Mouse (Mus musculus) intestine, embryonic 16.5 days (tissue): ENCODE results near the gene Ehd3. TPM values are rescaled to one million over a fixed set of nuclear protein-coding genes. Genes with fewer than 3 reads are reported as not detected.

ENCODE experiments used
- ATAC-seq: fragments of 200-750 bp; cut with Nextera tagmentation; 2 replicates; pipeline ENCODE4 v1.8.0; 2017; ENCODE audit warnings: moderate TSS enrichment, moderate library complexity
- H3K27ac ChIP-seq: fragments of 300-500 bp; sonication (generic); 2 replicates; pipeline ENCODE4 v1.5.1; 2014; ENCODE audit warnings: mild to moderate bottlenecking, low read length
- H3K27me3 ChIP-seq: fragments of 300-500 bp; sonication (generic); replicated peaks from 2 replicates; pipeline ENCODE4 v1.6.1; 2014; ENCODE audit warnings: low read length, control low read depth, mixed read lengths; ENCODE audit not compliant: control insufficient read depth, insufficient read depth
- H3K36me3 ChIP-seq: fragments of 300-500 bp; sonication (generic); 2 replicates; pipeline ENCODE4 v1.6.1; 2014; ENCODE audit warnings: low read length, control low read depth; ENCODE audit not compliant: control insufficient read depth, insufficient read depth
- H3K4me1 ChIP-seq: fragments of 300-500 bp; sonication (generic); 2 replicates; pipeline ENCODE4 v1.6.1; 2014; ENCODE audit warnings: low read length, control low read depth, mixed read lengths; ENCODE audit not compliant: control insufficient read depth, insufficient read depth
- H3K4me2 ChIP-seq: fragments of 300-500 bp; sonication (generic); 2 replicates; pipeline ENCODE4 v1.6.1; 2014; ENCODE audit warnings: low read depth, low read length, control low read depth
- H3K4me3 ChIP-seq: fragments of 300-500 bp; sonication (generic); 2 replicates; pipeline ENCODE4 v1.5.1; 2014; ENCODE audit warnings: mild to moderate bottlenecking, low read length
- H3K9ac ChIP-seq: fragments of 300-500 bp; sonication (generic); 2 replicates; pipeline ENCODE4 v1.6.1; 2014; ENCODE audit warnings: low read depth, low read length
- H3K9me3 ChIP-seq: fragments of 300-500 bp; sonication (generic); 2 replicates; pipeline ENCODE4 v1.6.1; 2016; ENCODE audit warnings: low read length, control low read depth; ENCODE audit not compliant: control insufficient read depth
- WGBS: fragments of 180-500 bp; shearing (Covaris S2); extraction: QIAGEN DNeasy Blood & Tissue Kit; methylation state at CpG from one replicate; pipeline ENCODE4 v1.1.7; 2014; 5-methylcytosine and 5-hydroxymethylcytosine counted together
- polyA plus RNA-seq: library from polyadenylated mRNA; unstranded; fragments of >200 nt; fragmentation: Nextera tagmentation; extraction: Ambion mirVana; gene quantifications from 2 replicates; pipeline ENCODE4 v1.2.1, GENCODE M21; 2015

Ehd3 gene
- polyA plus RNA-seq, 1 experiment from 2014 or later = 6.6 TPM

DNA sequence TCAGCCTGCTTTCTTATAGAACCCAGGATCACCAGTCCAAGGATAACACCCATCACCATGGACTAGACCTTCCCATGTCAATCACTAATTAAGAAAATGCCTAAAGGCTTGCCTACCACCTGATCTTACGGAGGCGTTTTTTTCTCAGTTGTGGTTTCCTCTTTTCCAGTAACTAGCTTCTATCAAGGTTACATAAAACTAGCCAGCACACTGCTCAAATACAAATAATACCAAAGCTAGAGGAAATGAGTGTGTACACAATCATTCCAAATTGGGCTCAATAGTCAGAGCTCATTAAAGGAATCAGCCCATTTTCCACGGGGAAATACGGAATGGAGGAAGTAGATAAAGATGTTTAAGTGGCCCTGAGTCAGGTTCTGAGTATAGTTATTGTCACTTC is 71.3 kb downstream of the Ehd3 start:
- Histone ChIP-seq H3K27me3 (no peaks in the 10 kb centered on the region), H3K4me3 (no peak overlapping the region), H3K4me1 (no peaks in the 10 kb centered on the region), H3K9me3 (no peaks in the 10 kb centered on the region), H3K4me2 (no peak overlapping the region), H3K9ac (no peak overlapping the region), H3K36me3 (no peaks in the 10 kb centered on the region), H3K27ac (no peak overlapping the region)
- no peak for ATAC-seq
- WGBS = 82% methylated on average over 4 of the region's 4 CpGs

DNA sequence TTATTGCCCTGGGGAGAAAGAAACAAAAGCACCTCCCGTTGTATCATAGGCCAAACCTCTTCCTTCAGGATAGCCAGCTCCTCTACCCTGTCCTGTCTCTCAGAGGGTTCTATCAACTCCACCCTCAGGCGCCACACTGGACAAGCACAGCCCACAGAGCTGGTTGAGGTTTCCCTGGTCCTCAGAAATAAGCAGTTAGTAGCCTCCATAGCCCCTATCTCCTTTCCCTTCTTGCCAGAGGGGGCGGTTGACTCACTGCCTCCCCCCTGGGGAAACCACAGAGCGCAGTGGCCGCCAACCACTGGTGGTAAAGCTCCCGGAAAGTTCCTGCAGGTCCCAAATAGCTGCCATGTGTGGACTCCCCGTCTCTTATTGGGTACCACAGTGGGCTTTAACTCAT is 71.7 kb downstream of the Ehd3 start:
- Histone ChIP-seq H3K36me3 (no peaks in the 10 kb centered on the region), H3K9ac (no peak overlapping the region), H3K27me3 (no peaks in the 10 kb centered on the region), H3K4me2 (no peak overlapping the region), H3K4me3 (no peak overlapping the region), H3K27ac (no peak overlapping the region), H3K4me1 (no peaks in the 10 kb centered on the region), H3K9me3 (no peaks in the 10 kb centered on the region)
- 83% methylated on average over 7 of the region's 7 CpGs for WGBS
- no peak for ATAC-seq

DNA sequence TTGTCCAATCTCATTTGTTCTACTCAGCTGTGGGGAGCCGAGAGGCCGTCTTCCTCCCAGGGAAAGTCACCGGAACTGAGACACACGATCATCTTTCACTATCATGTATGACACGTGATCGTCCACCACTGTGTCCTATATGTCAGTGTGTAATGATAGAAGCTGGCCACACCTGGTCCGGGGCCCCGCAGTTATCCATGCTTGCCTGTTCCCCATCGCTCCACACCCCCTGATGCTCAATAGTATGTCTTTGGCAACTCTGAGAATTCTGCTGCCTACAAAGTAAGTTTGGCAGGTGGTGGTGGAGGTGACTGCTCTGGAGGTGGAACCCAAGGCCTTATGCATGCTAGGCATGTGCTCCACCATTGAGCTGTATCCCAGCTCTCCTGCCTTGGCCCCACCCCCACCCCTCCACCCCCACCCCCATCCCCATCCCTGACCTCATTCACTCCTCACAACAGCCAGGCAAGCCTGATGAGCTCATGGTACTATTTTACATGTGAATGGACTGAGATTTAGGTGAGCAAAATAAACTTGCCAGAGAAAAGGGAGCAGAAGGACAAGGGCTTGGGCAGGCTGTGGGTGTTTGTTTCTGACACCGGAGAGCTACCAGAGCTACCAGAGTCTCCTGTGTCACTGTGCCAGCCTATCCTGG is 75.5 kb downstream of the Ehd3 start:
- Histone ChIP-seq H3K4me2 (no peak overlapping the region), H3K4me3 (no peak overlapping the region), H3K27ac (no peak overlapping the region), H3K36me3 (no peaks in the 10 kb centered on the region), H3K27me3 (no peaks in the 10 kb centered on the region), H3K4me1 (no peaks in the 10 kb centered on the region), H3K9ac (no peak overlapping the region), H3K9me3 (no peaks in the 10 kb centered on the region)
- WGBS = 93% methylated on average over 10 of the region's 10 CpGs
- ATAC-seq = no peak

DNA sequence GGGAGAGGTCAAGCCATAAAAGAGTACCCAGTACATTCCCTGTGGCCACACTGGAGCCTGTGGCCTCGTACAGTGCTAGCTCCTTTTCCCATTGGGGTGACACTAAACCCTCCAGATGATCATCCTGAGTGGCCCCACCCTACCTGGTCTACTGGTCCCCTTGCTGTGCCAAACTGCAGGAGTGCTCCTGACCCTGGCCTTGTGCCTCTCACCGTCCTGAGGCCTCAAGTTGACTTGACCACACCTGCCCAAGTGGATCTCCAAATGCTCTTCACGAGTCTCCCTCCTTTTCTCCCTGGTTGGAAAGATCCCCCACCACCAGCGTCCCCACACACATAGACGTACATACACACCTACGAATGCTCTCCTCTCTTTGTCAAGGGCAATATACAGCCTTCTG is 76.4 kb downstream of the Ehd3 start:
- Histone ChIP-seq H3K27ac (no peak overlapping the region), H3K9ac (no peak overlapping the region), H3K9me3 (no peaks in the 10 kb centered on the region), H3K36me3 (no peaks in the 10 kb centered on the region), H3K4me3 (no peak overlapping the region), H3K4me1 (no peaks in the 10 kb centered on the region), H3K4me2 (no peak overlapping the region), H3K27me3 (no peaks in the 10 kb centered on the region)
- 80% methylated on average over 6 of the region's 6 CpGs for WGBS
- no peak for ATAC-seq

DNA sequence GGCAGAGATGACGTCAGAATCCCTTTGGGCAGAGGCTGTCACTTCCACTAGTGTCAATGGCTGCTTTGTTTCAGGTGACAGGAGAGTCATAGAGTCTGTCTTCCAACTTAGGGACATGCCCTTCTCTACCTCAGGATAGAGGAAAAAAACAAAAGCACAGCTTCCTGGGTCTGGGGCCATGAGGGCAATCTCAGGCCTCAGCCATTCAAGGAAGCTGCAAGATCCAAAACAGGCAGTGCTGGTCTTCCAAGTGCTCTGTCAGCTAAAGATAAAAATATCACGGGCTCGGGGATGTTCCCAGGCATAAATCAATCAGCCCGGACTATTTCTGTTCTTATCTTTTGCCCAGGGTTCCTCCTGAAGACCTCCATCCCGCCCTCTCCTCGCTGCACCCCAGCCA is 77.4 kb downstream of the Ehd3 start:
- H3K4me3 ChIP-seq = no peak overlapping the region
- no peak overlapping the region for H3K4me2 ChIP-seq
- H3K4me1 ChIP-seq = no peaks in the 10 kb centered on the region
- no peaks in the 10 kb centered on the region for H3K9me3 ChIP-seq
- WGBS = 46% methylated on average over 6 of the region's 6 CpGs
- H3K9ac ChIP-seq = no peak overlapping the region
- H3K27ac ChIP-seq = no peak overlapping the region
- ATAC-seq = no peak
- no peaks in the 10 kb centered on the region for H3K27me3 ChIP-seq
- no peaks in the 10 kb centered on the region for H3K36me3 ChIP-seq

Other genes with a start within 250 kb of the Ehd3 start
- gene Galnt14, start 93.7 kb upstream of the Ehd3 start, polyA plus RNA-seq = 0.24 and 0.46 TPM in 2 replicates
- 3.3 and 4.1 TPM in 2 replicates for gene Xdh, start 146.1 kb downstream of the Ehd3 start, polyA plus RNA-seq
- gene Srd5a2, start 243.8 kb downstream of the Ehd3 start, polyA plus RNA-seq = not detected in 2 replicates